Mouse (Mus musculus) heart, postnatal 0 days (tissue): ENCODE data around the gene Rhpn2. TPM values are rescaled to one million over a fixed set of nuclear protein-coding genes. Genes with fewer than 3 reads are reported as not detected.

Experiments used
- ATAC-seq: fragments of 200-750 bp; cut with Nextera tagmentation; 2 replicates; pipeline ENCODE4 v1.8.0; 2017; ENCODE audit warnings: low read depth, moderate number of reproducible peaks, moderate library complexity; ENCODE audit not compliant: insufficient read depth
- DNase-seq: peaks from one replicate; pipeline ENCODE4 v3.0.0-alpha.2; 2016; ENCODE audit warnings: low spot score
- H3K27ac ChIP-seq: fragments of 300-500 bp; sonication (generic); 2 replicates; pipeline ENCODE4 v1.5.1; 2014; ENCODE audit warnings: low read depth, mild to moderate bottlenecking
- H3K27me3 ChIP-seq: fragments of 300-500 bp; sonication (generic); 2 replicates; pipeline ENCODE4 v1.6.1; 2014; ENCODE audit warnings: low read length, mixed read lengths; ENCODE audit not compliant: control insufficient read depth, insufficient read depth
- H3K36me3 ChIP-seq: fragments of 300-500 bp; sonication (generic); replicated peaks from 2 replicates; pipeline ENCODE4 v1.6.1; 2014; ENCODE audit warnings: low read length, mixed read lengths; ENCODE audit not compliant: control insufficient read depth, insufficient read depth
- H3K4me1 ChIP-seq: fragments of 300-500 bp; sonication (generic); 2 replicates; pipeline ENCODE4 v1.6.1; 2014; ENCODE audit warnings: antibody characterized with exemption; ENCODE audit not compliant: control insufficient read depth, insufficient read depth
- H3K4me2 ChIP-seq: fragments of 300-500 bp; sonication (generic); 2 replicates; pipeline ENCODE4 v1.6.1; 2014; ENCODE audit warnings: low read depth, mild to moderate bottlenecking, low read length, moderate library complexity
- H3K4me3 ChIP-seq: fragments of 300-500 bp; sonication (generic); 2 replicates; pipeline ENCODE4 v1.5.1; 2014; ENCODE audit warnings: low read depth, low read length
- H3K9ac ChIP-seq: fragments of 300-500 bp; sonication (generic); replicated peaks from 2 replicates; pipeline ENCODE4 v1.6.1; 2014; ENCODE audit warnings: low read depth, low read length, mixed read lengths
- H3K9me3 ChIP-seq: fragments of 300-500 bp; sonication (generic); replicated peaks from 2 replicates; pipeline ENCODE4 v1.6.1; 2016; ENCODE audit warnings: low read length; ENCODE audit not compliant: control insufficient read depth
- CTCF ChIP-seq: IDR thresholded peaks from 2 replicates; pipeline ENCODE4 v1.5.1; 2016; ENCODE audit warnings: antibody characterized with exemption, control low read depth, low read depth
- EP300 ChIP-seq: IDR thresholded peaks from 2 replicates; pipeline ENCODE4 v1.6.1; 2016; ENCODE audit warnings: antibody characterized with exemption, low read depth
- WGBS: fragments of 180-500 bp; shearing (Covaris S2); extraction: QIAGEN DNeasy Blood & Tissue Kit; methylation state at CpG from one replicate; pipeline ENCODE4 v1.1.7; 2014; 5-methylcytosine and 5-hydroxymethylcytosine counted together
- polyA plus RNA-seq: library from polyadenylated mRNA; unstranded; fragments of >200 nt; fragmentation: Nextera tagmentation; extraction: Ambion mirVana; gene quantifications from 2 replicates; pipeline ENCODE4 v1.2.1, GENCODE M21; 2015
- total RNA-seq: library from RNA; depleted of rRNA; stranded (reverse); fragments of >200 nt; gene quantifications from 2 replicates; pipeline ENCODE4 v1.2.3, GENCODE M21; 2014; ENCODE audit warnings: low replicate concordance; rRNA removed

The Rhpn2 gene
- total RNA-seq (4.8 and 6.1 TPM in 2 replicates), polyA plus RNA-seq (4.0 and 4.3 TPM in 2 replicates)

GRCm38 (mm10) chr7:35333692-35334526 lies at the start of gene Rhpn2:
Gene Rhpn2, plus strand, starts transcription at chr7:35334170.
- Histone ChIP-seq H3K27me3 (0 out of 2 replicates have a peak, but pooled peaks cover 3% of the 10 kb centered on the region), H3K9ac (peak within 1 kb of the TSS; percentile 52), H3K4me3 (peak within 1 kb of the TSS; percentile 54), H3K36me3 (no peaks in the 10 kb centered on the region), H3K27ac (peak within 1 kb of the TSS; percentile 48; the same call in 1 of the 2 replicates), H3K9me3 (no peaks in the 10 kb centered on the region), H3K4me1 (no peaks in the 10 kb centered on the region), H3K4me2 (peak within 1 kb of the TSS; percentile 85)
- TF ChIP-seq CTCF (peak; percentile 21; the same call in 1 of the 2 replicates), EP300 (no peak)
- under 1% methylated on average over 51 of the region's 52 CpGs for WGBS
- ATAC-seq (peak; percentile 98), DNase-seq (peak; percentile 96)

- WGBS: 88% methylated on average over 13 of the region's 13 CpGs
- TF ChIP-seq EP300: no peak
- TF ChIP-seq CTCF: no peak
- H3K4me2 ChIP-seq: no peak overlapping the region
- DNase-seq (no peak), ATAC-seq (no peak)
- H3K27me3 ChIP-seq: no peaks in the 10 kb centered on the region
- H3K9ac ChIP-seq: no peak overlapping the region
- no peaks in the 10 kb centered on the region for H3K9me3 ChIP-seq
- H3K36me3 ChIP-seq: peaks cover 74% of the 10 kb centered on the region
- H3K4me3 ChIP-seq: no peak overlapping the region
- H3K27ac ChIP-seq: no peak overlapping the region
- no peaks in the 10 kb centered on the region for H3K4me1 ChIP-seq
Measured at GRCm38 (mm10) chr7:35293464-35293863, 40.5 kb upstream of the Rhpn2 start.

GRCm38 (mm10) chr7:35295631-35296030 lies 38.3 kb upstream of the Rhpn2 start:
- Histone ChIP-seq H3K9ac (no peak overlapping the region), H3K27ac (no peak overlapping the region), H3K36me3 (peaks cover 70% of the 10 kb centered on the region), H3K4me1 (no peaks in the 10 kb centered on the region), H3K9me3 (no peaks in the 10 kb centered on the region), H3K27me3 (no peaks in the 10 kb centered on the region), H3K4me3 (no peak overlapping the region), H3K4me2 (no peak overlapping the region)
- ATAC-seq (no peak), DNase-seq (no peak)
- 92% methylated on average over 2 of the region's 2 CpGs for WGBS
- TF ChIP-seq EP300: no peak
- TF ChIP-seq CTCF: no peak

GRCm38 (mm10) chr7:35297886-35298285 lies 36.1 kb upstream of the Rhpn2 start:
- Histone ChIP-seq H3K4me3 (no peak overlapping the region), H3K9ac (no peak overlapping the region), H3K4me2 (no peak overlapping the region), H3K36me3 (peaks cover 69% of the 10 kb centered on the region), H3K9me3 (no peaks in the 10 kb centered on the region), H3K27me3 (no peaks in the 10 kb centered on the region), H3K27ac (no peak overlapping the region), H3K4me1 (no peaks in the 10 kb centered on the region)
- 91% methylated on average over 5 of the region's 5 CpGs for WGBS
- TF ChIP-seq CTCF (peak; percentile 26; the same call in 1 of the 2 replicates), EP300 (no peak)
- no peak for ATAC-seq
- no peak for DNase-seq

- H3K4me2 ChIP-seq: no peak overlapping the region
- no peak for DNase-seq
- TF ChIP-seq EP300: no peak
- no peak for TF ChIP-seq CTCF
- ATAC-seq: no peak
- no peak overlapping the region for H3K27ac ChIP-seq
- H3K27me3 ChIP-seq: no peaks in the 10 kb centered on the region
- H3K4me3 ChIP-seq: no peak overlapping the region
- WGBS: 68% methylated on average over 8 of the region's 8 CpGs
- H3K9ac ChIP-seq: no peak overlapping the region
- H3K36me3 ChIP-seq: peaks cover 61% of the 10 kb centered on the region
- H3K9me3 ChIP-seq: no peaks in the 10 kb centered on the region
- H3K4me1 ChIP-seq: no peaks in the 10 kb centered on the region
Measured at GRCm38 (mm10) chr7:35299656-35300055, 34.3 kb upstream of the Rhpn2 start.
